Mouse (Mus musculus): ENCODE results near the gene Med27.
A peak's percentile ranks its signal among the peaks of the same experiment; 100 is the strongest.

The Med27 gene

DNA sequence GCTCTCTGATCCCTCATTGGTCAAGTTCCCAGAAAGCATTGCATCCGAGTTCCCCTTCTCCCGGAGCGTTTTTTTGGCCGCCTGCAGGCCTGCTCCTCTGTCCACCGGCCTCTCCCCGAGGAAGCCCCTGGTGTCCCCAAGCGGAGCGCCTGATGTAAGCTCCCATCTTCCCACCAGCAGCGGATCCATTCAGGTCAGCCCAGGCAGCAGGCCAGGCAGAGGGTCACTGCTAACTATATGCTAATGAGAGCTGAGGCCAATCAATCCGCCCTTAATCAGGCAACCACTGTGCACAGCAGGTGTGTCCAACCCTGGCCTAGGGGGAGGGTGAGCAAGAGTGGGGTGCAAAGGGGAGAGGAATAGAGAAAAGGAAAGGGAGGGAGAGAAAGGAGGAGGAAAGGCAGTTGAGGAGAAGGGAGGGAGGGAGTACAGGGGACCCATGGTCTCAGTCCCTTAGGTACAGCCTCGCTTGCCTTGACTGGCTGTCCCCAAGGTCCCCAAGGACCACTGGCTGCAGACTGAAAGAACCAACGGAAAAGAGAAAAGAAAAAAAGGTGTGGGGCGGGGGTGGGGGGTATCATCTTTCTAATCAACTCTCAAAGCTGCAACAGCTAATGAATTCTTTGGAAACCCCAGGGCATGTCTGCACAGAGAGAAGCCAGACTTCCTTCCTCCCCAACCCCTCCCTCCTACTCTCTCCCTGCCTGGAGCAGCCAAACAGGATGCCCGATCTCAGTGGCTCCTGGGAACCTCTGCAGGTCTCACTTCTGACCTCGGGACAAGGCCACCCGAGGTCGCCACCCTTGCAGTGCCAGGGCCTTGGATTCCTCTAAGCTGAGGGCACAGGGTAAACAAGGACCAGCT, 219.2 kb downstream of the Med27 start:
- no peak for DNase-seq (ENCODE audit: low read depth)

GRCm38 (mm10) chr2:29571921-29572700, 225.5 kb downstream of the Med27 start:
- DNase-seq (ENCODE audit: low read depth): no peak

DNA sequence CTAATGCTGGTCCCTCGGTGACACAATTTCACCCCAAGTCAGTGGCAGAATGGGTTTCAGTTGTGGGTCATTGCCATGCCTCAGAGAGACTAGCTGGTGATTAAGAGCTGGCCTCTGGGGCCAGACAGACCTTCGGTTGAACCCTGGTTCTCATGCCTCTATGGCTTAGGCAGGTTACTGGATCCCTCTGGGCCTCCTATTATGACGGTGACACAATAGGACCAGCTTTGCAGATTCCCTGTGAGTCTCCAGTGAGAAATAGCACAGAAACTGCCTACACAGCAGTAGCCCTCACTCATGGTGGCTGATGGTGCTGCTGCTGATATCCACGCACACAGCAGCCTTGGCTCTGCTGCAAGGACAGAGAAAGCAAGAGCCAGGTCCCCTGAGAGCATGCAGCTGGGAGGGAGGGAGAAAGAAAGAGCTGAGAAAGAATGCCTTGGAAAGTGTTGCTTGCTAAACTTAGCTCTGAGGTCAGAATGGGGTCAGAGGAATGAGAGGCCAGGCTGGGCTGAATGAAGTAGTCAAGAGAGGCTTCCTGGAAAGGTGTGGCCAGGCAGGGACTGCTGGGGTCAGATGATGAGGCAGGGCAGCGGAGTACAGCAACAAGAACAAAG, 226.3 kb downstream of the Med27 start:
- DNase-seq (ENCODE audit: low read depth): no peak

- peak; percentile 55 for DNase-seq (ENCODE audit: low read depth)
Measured at GRCm38 (mm10) chr2:29573591-29573990, 227.0 kb downstream of the Med27 start.

DNA sequence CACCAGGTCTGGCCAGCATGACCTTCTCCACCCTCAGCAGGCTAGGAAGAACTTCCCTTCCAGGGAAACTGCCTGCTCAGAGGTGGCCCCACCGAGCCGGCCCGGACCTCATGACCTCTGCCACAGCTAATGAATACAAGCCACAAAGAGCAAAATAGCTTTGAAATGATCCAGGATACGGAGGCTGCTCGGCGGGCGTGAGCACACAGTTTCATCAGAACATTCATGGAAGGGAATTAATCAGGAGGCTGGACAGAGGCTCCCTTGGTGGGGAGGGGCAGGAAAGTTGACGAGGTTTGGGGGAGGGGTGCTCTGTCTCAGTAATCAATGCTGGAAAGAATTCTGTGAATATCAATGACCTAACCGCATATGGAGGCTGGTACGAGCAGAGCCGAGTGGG, 227.6 kb downstream of the Med27 start:
- DNase-seq (ENCODE audit: low read depth): no peak
